Mouse (Mus musculus): ENCODE results near the gene Trappc4.

- no peak for TF ChIP-seq CTCF (IDR thresholded peaks at IDR 0.05; ENCODE audit: borderline replicate concordance, extremely low read depth, insufficient read depth, insufficient read length)
- peak; percentile 70; the same call in 1 of the 2 replicates for TF ChIP-seq POLR2A (IDR thresholded peaks at IDR 0.05; ENCODE audit: borderline replicate concordance, extremely low read depth, insufficient read depth, insufficient read length, poor library complexity, severe bottlenecking)
Measured at GRCm38 (mm10) chr9:44361190-44361917, 46.0 kb downstream of the Trappc4 start, which contains the start of gene Vps11.
